Mouse (Mus musculus) cerebellum, adult (tissue): ENCODE measurements around the gene Tmem135.

ENCODE experiments used
- ATAC-seq: cut with Nextera tagmentation; 2 replicates; pipeline ENCODE4 v1.9.2; 2017; ENCODE audit warnings: mild to moderate bottlenecking, moderate library complexity, mixed read lengths; ENCODE audit not compliant: insufficient number of reproducible peaks, low FRiP score, low TSS enrichment

The Tmem135 gene

GRCm38 (mm10) chr7:89151345-89151744 lies 252.7 kb downstream of the Tmem135 start:
- ATAC-seq = no peak

DNA sequence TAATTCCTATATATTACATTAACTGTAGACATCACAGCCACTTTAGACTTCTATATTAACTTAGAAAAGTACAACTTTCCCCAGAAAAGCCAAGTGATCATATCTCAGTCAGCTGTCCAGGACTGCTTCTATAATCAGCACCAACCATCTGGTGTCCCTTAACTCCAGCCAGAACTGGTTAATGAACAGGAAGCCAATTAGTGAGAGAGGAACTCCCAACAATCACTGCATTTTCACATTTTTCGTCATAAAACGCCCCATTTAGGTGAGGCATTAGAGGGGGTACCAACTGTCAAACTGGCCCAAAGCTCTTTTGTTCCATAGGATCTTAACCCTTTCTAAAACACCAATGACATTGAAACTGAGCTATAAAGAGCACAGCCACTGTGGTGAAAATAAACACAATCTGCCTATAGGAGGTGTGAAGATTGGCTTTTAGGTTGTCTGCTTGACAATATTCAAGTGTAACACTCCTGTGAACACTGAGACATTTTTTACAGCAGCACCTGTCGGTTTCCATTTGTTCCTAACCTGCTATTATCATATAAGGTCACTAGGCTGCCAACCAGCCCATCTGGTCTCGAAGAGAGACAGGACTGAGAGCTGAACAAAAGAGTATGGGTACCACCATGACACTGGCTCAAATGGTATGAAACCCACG lies 263.3 kb downstream of the Tmem135 start:
- peak; percentile 81 for ATAC-seq

DNA sequence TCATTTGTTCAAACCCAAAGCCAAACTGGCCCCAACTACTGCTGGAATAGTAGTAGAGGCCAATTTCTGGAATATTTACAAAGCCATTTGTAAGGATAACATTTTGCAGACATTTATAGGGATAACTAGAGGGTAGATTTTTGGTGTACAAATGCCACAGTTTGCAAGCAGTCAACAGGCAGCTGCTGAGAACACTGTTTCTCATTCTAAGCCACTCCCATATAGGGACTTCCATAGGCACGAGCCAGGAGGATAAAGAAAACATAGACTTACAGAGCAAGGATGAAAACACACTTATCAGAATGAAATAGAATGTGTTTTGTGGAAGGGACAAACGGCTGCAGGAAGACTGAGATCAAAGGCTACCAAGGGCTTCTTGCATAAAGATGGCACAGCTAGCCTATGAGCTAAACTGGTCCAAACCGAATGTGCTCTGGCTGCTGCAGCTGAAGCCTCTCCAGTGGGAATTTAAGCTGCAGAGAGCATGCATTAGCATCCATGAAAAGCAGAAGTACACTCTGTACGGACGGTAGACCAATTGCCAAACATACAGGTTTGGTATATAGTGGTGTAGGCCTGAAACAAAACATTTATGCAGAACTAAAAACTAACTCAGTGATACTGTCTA lies 269.0 kb downstream of the Tmem135 start:
- no peak for ATAC-seq

DNA sequence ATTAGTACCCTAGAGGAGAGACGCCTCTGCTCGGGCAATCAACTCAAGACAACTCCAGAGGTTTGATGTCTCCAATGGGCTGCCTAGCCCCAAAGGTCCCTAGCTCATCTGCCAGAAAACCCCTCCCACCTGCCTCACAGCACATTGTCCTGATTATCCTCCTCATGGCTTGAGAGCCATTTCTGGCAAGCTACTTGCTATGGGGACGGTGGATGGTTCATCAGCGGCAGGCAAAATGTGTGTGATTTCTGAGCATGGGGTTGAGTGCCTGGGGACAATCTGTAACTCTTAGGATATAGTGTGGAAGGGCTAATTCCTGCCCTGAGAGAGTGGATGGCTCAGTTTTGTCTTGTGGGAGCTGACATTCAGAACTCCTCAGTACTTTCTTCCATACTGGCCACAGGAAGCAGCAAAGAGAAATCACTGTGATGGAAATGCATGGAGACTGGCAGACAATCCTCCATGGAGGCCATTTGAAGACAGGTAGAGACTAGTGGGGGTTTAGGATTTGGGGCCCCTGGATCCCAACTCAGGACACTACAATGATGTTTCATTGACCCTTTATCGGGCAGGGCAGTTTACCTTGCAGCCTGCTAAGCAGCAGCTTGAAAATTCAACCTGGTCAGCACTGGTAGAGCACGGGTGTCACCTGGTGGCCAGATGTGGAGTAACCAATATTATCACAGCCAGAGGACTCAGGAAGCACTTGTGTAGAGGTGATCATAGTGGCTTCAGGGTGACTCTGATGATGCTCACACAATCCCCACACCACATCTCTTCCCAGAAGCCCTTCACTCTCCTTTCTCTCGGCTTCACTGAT lies 277.7 kb downstream of the Tmem135 start:
- peak; percentile 66 for ATAC-seq

DNA sequence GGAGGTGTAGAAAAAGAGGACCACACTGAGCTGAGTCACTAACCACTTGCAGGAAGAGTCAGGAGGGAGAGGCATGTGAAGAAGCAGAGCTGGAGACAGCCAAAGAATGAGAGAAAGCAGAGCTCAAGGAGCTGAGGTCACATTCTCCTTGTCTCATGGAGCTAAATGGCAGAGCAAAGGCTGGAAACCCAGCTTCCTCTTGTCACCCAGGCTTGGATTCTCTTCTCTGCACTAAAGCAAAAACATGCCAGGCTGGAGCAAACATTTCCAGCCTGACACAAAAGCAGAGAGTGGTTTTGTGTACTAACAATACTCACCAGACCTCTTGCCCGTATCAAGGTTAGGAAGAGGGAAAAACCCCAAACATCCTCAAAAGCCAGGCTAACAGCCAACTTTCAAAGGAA lies 287.8 kb downstream of the Tmem135 start:
- no peak for ATAC-seq

GRCm38 (mm10) chr7:89115633-89116032 lies 288.4 kb downstream of the Tmem135 start:
- no peak for ATAC-seq

- ATAC-seq = no peak
Measured at GRCm38 (mm10) chr7:89106421-89106820, 297.6 kb downstream of the Tmem135 start.

GRCm38 (mm10) chr7:89099756-89100155 lies 304.3 kb downstream of the Tmem135 start:
- ATAC-seq = no peak
